Mouse (Mus musculus) testis, adult 2 months (tissue): ENCODE measurements around the gene Tubgcp3. TPM values are rescaled to one million over a fixed set of nuclear protein-coding genes. Genes with fewer than 3 reads are reported as not detected.
A peak's percentile ranks its signal among the peaks of the same experiment; 100 is the strongest.
"Not testable (repeated sequence)": the region's sequence is repeated elsewhere in the genome, so short reads cannot be mapped to it uniquely, and the experiment has no call there.

Experiments
- H3K27ac ChIP-seq: fragments of 200-500 bp; 2 replicates; pipeline ENCODE4 v1.5.1; 2012; ENCODE audit warnings: low read depth, low read length; ENCODE audit not compliant: control insufficient read depth, insufficient read depth
- H3K27me3 ChIP-seq: fragments of 200-500 bp; 2 replicates; pipeline ENCODE4 v1.6.1; 2012; ENCODE audit warnings: mild to moderate bottlenecking, low read length, moderate library complexity; ENCODE audit not compliant: control insufficient read depth, insufficient read depth
- H3K36me3 ChIP-seq: fragments of 200-500 bp; 2 replicates; pipeline ENCODE4 v1.6.1; 2012; ENCODE audit warnings: mild to moderate bottlenecking, low read length; ENCODE audit not compliant: control insufficient read depth, insufficient read depth
- H3K4me1 ChIP-seq: fragments of 200-500 bp; 2 replicates; pipeline ENCODE4 v1.6.1; 2012; ENCODE audit warnings: low read length; ENCODE audit not compliant: control insufficient read depth, insufficient read depth
- H3K4me3 ChIP-seq: fragments of 200-500 bp; 2 replicates; pipeline ENCODE4 v1.5.1; 2012; ENCODE audit warnings: low read depth, mild to moderate bottlenecking, low read length, moderate library complexity, mixed read lengths; ENCODE audit not compliant: control insufficient read depth
- CTCF ChIP-seq: fragments of 200-500 bp; IDR thresholded peaks from 2 replicates; pipeline ENCODE4 v1.5.1; 2012; ENCODE audit warnings: low read depth, mild to moderate bottlenecking, inconsistent platforms, low read length, moderate library complexity; ENCODE audit not compliant: control insufficient read depth, insufficient read depth, insufficient replicate concordance
- POLR2A ChIP-seq: fragments of 200-500 bp; IDR thresholded peaks from 2 replicates; pipeline ENCODE4 v1.6.1; 2012; ENCODE audit warnings: low read depth, mild to moderate bottlenecking, inconsistent platforms, low read length, moderate library complexity; ENCODE audit not compliant: control insufficient read depth
- polyA plus RNA-seq: library from polyadenylated mRNA; depleted of rRNA; stranded (reverse); fragments of >200 nt; gene quantifications from 2 replicates; pipeline ENCODE4 v1.2.3, GENCODE M21; 2012

Gene Tubgcp3
- polyA plus RNA-seq, 1 experiment = 14.2 TPM

- Histone ChIP-seq H3K36me3 (no peaks in the 10 kb centered on the region), H3K27me3 (no peaks in the 10 kb centered on the region), H3K27ac (no peak overlapping the region), H3K4me3 (no peak overlapping the region), H3K4me1 (peaks cover 2% of the 10 kb centered on the region; the same call in 1 of the 2 replicates)
- TF ChIP-seq POLR2A = no peak
- no peak for TF ChIP-seq CTCF
These were observed 16.8 kb upstream of the Tubgcp3 start for GRCm38 (mm10) chr8:12688851-12689250.

DNA sequence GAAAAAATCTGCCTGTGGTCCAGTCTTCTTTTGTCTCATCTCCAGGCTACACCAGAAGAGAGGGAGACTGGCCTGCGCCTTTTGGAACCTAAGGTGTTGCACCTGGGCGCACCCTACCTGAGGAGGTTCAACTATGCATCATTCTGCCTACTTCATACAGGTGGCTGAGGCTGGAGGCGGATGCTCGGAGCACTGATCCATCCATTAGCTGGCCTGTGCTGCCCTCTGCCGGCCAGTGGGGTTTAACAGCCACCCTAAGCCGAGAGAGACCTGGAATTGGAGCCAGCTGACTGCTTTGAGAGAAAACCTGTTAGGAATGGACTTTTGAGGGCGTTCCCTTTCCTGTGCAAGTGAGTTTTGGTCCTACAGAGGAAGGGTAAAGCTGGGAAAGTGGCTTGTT, 5.5 kb upstream of the Tubgcp3 start:
- H3K4me3 ChIP-seq = no peak overlapping the region
- peaks cover 5% of the 10 kb centered on the region; the same call in 1 of the 2 replicates for H3K4me1 ChIP-seq
- no peaks in the 10 kb centered on the region for H3K27me3 ChIP-seq
- H3K27ac ChIP-seq = no peak overlapping the region
- TF ChIP-seq POLR2A (no peak), CTCF (peak; percentile 80; the same call in 1 of the 2 replicates)
- 0 out of 2 replicates have a peak, but pooled peaks cover 2% of the 10 kb centered on the region for H3K36me3 ChIP-seq

DNA sequence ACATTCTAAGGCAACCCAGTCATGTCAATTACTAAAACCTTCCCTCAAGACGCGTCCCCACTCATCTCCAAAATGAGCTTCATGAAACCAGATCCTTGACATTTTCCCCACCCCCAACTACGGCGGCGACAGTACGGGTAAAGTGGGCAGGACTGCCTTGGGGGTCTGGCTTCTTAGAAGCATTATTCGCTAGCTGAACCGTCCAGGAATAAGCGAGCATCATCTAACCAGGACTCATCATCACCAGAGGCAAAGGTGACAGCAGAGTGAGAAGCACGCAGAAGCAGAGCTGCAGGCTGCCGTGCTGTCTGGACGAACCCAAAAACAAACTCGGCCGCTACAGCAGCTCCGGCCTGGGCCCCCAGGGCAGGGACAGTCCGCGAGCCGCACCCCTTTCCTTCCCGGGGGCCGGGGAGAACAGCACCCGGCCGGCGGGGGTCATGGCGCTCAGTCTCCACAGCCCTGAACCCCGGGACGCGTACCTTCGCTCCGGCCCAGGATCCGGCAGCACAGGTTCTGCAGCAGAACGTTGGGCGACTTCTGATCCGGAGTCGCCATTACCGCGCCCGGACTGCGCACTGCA, 484 bp downstream of the Tubgcp3 start:
- TF ChIP-seq POLR2A = no peak
- TF ChIP-seq CTCF = no peak
- Histone ChIP-seq H3K4me1 (peaks cover 3% of the 10 kb centered on the region; the same call in 1 of the 2 replicates), H3K27me3 (no peaks in the 10 kb centered on the region), H3K27ac (peak overlapping the region; percentile 33; the same call in 1 of the 2 replicates), H3K4me3 (peak overlapping the region; percentile 97), H3K36me3 (0 out of 2 replicates have a peak, but pooled peaks cover 2% of the 10 kb centered on the region)

- no peaks in the 10 kb centered on the region for H3K27me3 ChIP-seq
- 0 out of 2 replicates have a peak, but pooled peaks cover 2% of the 10 kb centered on the region for H3K36me3 ChIP-seq
- peak overlapping the region; percentile 52; the same call in 1 of the 2 replicates for H3K4me3 ChIP-seq
- TF ChIP-seq CTCF = no peak
- no peak for TF ChIP-seq POLR2A
- peaks cover 3% of the 10 kb centered on the region; the same call in 1 of the 2 replicates for H3K4me1 ChIP-seq
- no peak overlapping the region for H3K27ac ChIP-seq
These were observed 1.1 kb downstream of the Tubgcp3 start for GRCm38 (mm10) chr8:12670965-12671364.

DNA sequence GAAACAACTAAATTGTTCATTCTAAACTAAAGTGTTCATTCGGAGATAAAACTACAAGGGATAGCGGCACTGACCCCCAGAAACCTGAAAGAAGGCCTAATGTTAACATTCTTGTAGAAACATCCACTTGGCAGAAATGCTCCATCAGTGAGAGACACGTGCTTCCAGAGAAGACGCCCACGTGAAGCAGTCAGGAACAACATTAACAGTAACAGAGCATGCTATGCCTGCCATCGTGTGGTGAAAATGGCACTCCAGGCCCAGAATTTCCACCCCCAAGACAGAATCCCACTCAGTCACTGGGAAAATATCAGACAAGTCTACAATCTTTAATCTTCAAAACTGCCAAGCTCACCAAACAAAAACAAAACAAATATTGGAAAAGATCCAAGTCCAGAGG, 3.2 kb downstream of the Tubgcp3 start:
- no peak for TF ChIP-seq CTCF
- no peak for TF ChIP-seq POLR2A

DNA sequence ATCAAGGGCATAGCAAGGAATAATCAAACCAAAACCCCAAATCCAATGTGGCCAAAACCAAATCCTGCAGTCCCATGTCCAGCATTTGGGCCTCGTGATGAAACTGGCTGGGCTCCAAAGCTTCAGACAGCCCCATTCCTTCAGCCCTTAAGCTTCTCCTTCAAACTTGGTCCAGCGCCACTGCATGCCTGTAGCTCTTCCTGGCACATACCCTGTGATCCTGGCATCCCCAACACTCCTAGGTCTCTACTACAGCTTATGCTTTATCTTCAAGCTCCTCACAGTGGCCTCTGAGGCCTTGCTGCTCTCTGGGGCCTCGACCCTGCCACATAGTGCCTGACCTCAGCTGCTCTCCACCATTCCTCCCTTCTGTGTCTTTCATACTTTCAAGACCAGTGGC, 5.5 kb downstream of the Tubgcp3 start:
- not testable (repeated sequence) for H3K4me3 ChIP-seq, H3K27ac ChIP-seq, H3K36me3 ChIP-seq, H3K4me1 ChIP-seq, H3K27me3 ChIP-seq

More for the DNA sequence above, 3.2 kb downstream of the Tubgcp3 start:
- H3K4me1 ChIP-seq = peaks cover 3% of the 10 kb centered on the region; the same call in 1 of the 2 replicates
- no peaks in the 10 kb centered on the region for H3K27me3 ChIP-seq
- no peak overlapping the region for H3K4me3 ChIP-seq
- no peak overlapping the region for H3K27ac ChIP-seq
- no peaks in the 10 kb centered on the region for H3K36me3 ChIP-seq

DNA sequence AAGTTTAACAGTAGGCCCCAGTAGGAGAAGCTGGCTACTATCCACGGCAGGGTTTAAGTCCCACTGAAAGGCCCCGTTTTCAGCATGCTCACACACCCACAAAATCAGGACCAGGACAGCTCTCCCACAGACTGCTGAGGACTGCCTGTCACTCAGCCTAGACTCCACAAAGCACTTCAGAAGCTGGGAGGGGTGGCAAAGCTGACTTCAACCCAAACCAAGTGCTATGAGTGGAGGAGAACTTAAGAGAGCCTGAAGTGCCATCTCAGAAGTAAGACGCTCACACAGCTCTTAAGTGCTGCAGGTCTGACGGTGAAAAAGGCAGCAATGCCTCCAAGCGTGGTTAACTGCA, 9.0 kb downstream of the Tubgcp3 start:
- no peaks in the 10 kb centered on the region for H3K4me1 ChIP-seq
- no peak overlapping the region for H3K27ac ChIP-seq
- no peak overlapping the region for H3K4me3 ChIP-seq
- TF ChIP-seq CTCF = no peak
- TF ChIP-seq POLR2A = no peak
- H3K27me3 ChIP-seq = no peaks in the 10 kb centered on the region
- no peaks in the 10 kb centered on the region; the same call in 1 of the 2 replicates for H3K36me3 ChIP-seq
